Mouse (Mus musculus): ENCODE measurements around the gene Ubap1l. TPM values are rescaled to one million over a fixed set of nuclear protein-coding genes. Genes with fewer than 3 reads are reported as not detected.

Ubap1l gene
- 0.27 and 0.37 TPM in 2 replicates for polyA plus RNA-seq (2014; fragmentation: Nextera tagmentation; extraction: Ambion mirVana)

- WGBS = 89% methylated on average over 16 of the region's 16 CpGs
- DNase-seq (ENCODE audit: low spot score, missing footprints) = no peak
- peaks cover 19% of the 10 kb centered on the region for H3K36me3 ChIP-seq (ENCODE audit: control insufficient read depth, insufficient read depth, low read length)
Observed at GRCm38 (mm10) chr9:65360641-65361448, at the start of gene Ubap1l. Gene Ubap1l, plus strand, starts transcription at chr9:65361041.

GRCm38 (mm10) chr9:65312669-65313357 lies 48.0 kb upstream of the Ubap1l start:
- ATAC-seq (ENCODE audit: low FRiP score) (no peak), DNase-seq (ENCODE audit: low spot score, missing footprints) (no peak)
- no peak overlapping the region for H3K27ac ChIP-seq (ENCODE audit: low read depth, low read length)
- H3K4me3 ChIP-seq (ENCODE audit: low read depth, low read length) = no peak overlapping the region
- no peaks in the 10 kb centered on the region for H3K9me3 ChIP-seq (ENCODE audit: control insufficient read depth, low read length)
- H3K36me3 ChIP-seq (ENCODE audit: control insufficient read depth, insufficient read depth, low read length) = peaks cover 21% of the 10 kb centered on the region
- H3K9ac ChIP-seq (ENCODE audit: low read length) = no peak overlapping the region
- WGBS = 96% methylated on average over 4 of the region's 4 CpGs
- H3K4me2 ChIP-seq = no peak overlapping the region
- no peaks in the 10 kb centered on the region for H3K4me1 ChIP-seq (ENCODE audit: control insufficient read depth, insufficient read depth, low read length)
- H3K27me3 ChIP-seq (ENCODE audit: control insufficient read depth, insufficient read depth, low read length) = no peaks in the 10 kb centered on the region

More at GRCm38 (mm10) chr9:65360641-65361448, at the start of gene Ubap1l:
- Histone ChIP-seq H3K9me3 (ENCODE audit: control insufficient read depth, low read length) (no peaks in the 10 kb centered on the region), H3K27me3 (ENCODE audit: control insufficient read depth, insufficient read depth, low read length) (no peaks in the 10 kb centered on the region), H3K9ac (ENCODE audit: low read length) (no peak within 1 kb of the TSS), H3K4me3 (ENCODE audit: low read depth, low read length) (no peak within 1 kb of the TSS), H3K4me2 (no peak within 1 kb of the TSS), H3K4me1 (ENCODE audit: control insufficient read depth, insufficient read depth, low read length) (no peaks in the 10 kb centered on the region), H3K27ac (ENCODE audit: low read depth, low read length) (no peak within 1 kb of the TSS)
- ATAC-seq (ENCODE audit: low FRiP score) = no peak

- Histone ChIP-seq H3K4me1 (ENCODE audit: control insufficient read depth, insufficient read depth, low read length) (no peaks in the 10 kb centered on the region), H3K9ac (ENCODE audit: low read length) (no peak overlapping the region), H3K27me3 (ENCODE audit: control insufficient read depth, insufficient read depth, low read length) (no peaks in the 10 kb centered on the region), H3K4me3 (ENCODE audit: low read depth, low read length) (no peak overlapping the region), H3K9me3 (ENCODE audit: control insufficient read depth, low read length) (no peaks in the 10 kb centered on the region), H3K27ac (ENCODE audit: low read depth, low read length) (no peak overlapping the region), H3K36me3 (ENCODE audit: control insufficient read depth, insufficient read depth, low read length) (peaks cover 18% of the 10 kb centered on the region), H3K4me2 (no peak overlapping the region)
- ATAC-seq (ENCODE audit: low FRiP score) (no peak), DNase-seq (ENCODE audit: low spot score, missing footprints) (no peak)
- 100% methylated on average over 1 of the region's 1 CpGs for WGBS
Observed at GRCm38 (mm10) chr9:65313846-65314245, 47.0 kb upstream of the Ubap1l start.

- Histone ChIP-seq H3K4me3 (ENCODE audit: low read depth, low read length) (no peak overlapping the region), H3K36me3 (ENCODE audit: control insufficient read depth, insufficient read depth, low read length) (peaks cover 16% of the 10 kb centered on the region), H3K4me1 (ENCODE audit: control insufficient read depth, insufficient read depth, low read length) (no peaks in the 10 kb centered on the region), H3K27ac (ENCODE audit: low read depth, low read length) (no peak overlapping the region), H3K9me3 (ENCODE audit: control insufficient read depth, low read length) (no peaks in the 10 kb centered on the region), H3K4me2 (no peak overlapping the region), H3K27me3 (ENCODE audit: control insufficient read depth, insufficient read depth, low read length) (no peaks in the 10 kb centered on the region), H3K9ac (ENCODE audit: low read length) (no peak overlapping the region)
- DNase-seq (ENCODE audit: low spot score, missing footprints) (no peak), ATAC-seq (ENCODE audit: low FRiP score) (no peak)
- WGBS = 92% methylated on average over 11 of the region's 11 CpGs
Observed at GRCm38 (mm10) chr9:65322255-65322900, 38.5 kb upstream of the Ubap1l start.

- peaks cover 10% of the 10 kb centered on the region for H3K36me3 ChIP-seq (ENCODE audit: control insufficient read depth, insufficient read depth, low read length)
- H3K4me3 ChIP-seq (ENCODE audit: low read depth, low read length) = no peak overlapping the region
- no peaks in the 10 kb centered on the region for H3K27me3 ChIP-seq (ENCODE audit: control insufficient read depth, insufficient read depth, low read length)
- DNase-seq (ENCODE audit: low spot score, missing footprints) (no peak), ATAC-seq (ENCODE audit: low FRiP score) (no peak)
- H3K9ac ChIP-seq (ENCODE audit: low read length) = no peak overlapping the region
- no peak overlapping the region for H3K4me2 ChIP-seq
- no peaks in the 10 kb centered on the region for H3K9me3 ChIP-seq (ENCODE audit: control insufficient read depth, low read length)
- H3K27ac ChIP-seq (ENCODE audit: low read depth, low read length) = no peak overlapping the region
- no peaks in the 10 kb centered on the region for H3K4me1 ChIP-seq (ENCODE audit: control insufficient read depth, insufficient read depth, low read length)
Observed at GRCm38 (mm10) chr9:65325971-65326370, 34.9 kb upstream of the Ubap1l start.

GRCm38 (mm10) chr9:65327371-65327770 lies 33.5 kb upstream of the Ubap1l start:
- 95% methylated on average over 2 of the region's 2 CpGs for WGBS
- no peak overlapping the region for H3K27ac ChIP-seq (ENCODE audit: low read depth, low read length)
- H3K9me3 ChIP-seq (ENCODE audit: control insufficient read depth, low read length) = no peaks in the 10 kb centered on the region
- no peak overlapping the region for H3K4me2 ChIP-seq
- H3K4me1 ChIP-seq (ENCODE audit: control insufficient read depth, insufficient read depth, low read length) = no peaks in the 10 kb centered on the region
- H3K9ac ChIP-seq (ENCODE audit: low read length) = no peak overlapping the region
- peaks cover 10% of the 10 kb centered on the region for H3K36me3 ChIP-seq (ENCODE audit: control insufficient read depth, insufficient read depth, low read length)
- H3K4me3 ChIP-seq (ENCODE audit: low read depth, low read length) = no peak overlapping the region
- no peak for DNase-seq (ENCODE audit: low spot score, missing footprints)
- ATAC-seq (ENCODE audit: low FRiP score) = no peak
- H3K27me3 ChIP-seq (ENCODE audit: control insufficient read depth, insufficient read depth, low read length) = no peaks in the 10 kb centered on the region

- WGBS = 91% methylated on average over 5 of the region's 5 CpGs
- H3K4me3 ChIP-seq (ENCODE audit: low read depth, low read length) = no peak overlapping the region
- H3K4me1 ChIP-seq (ENCODE audit: control insufficient read depth, insufficient read depth, low read length) = no peaks in the 10 kb centered on the region
- no peak overlapping the region for H3K9ac ChIP-seq (ENCODE audit: low read length)
- no peak overlapping the region for H3K27ac ChIP-seq (ENCODE audit: low read depth, low read length)
- H3K4me2 ChIP-seq = no peak overlapping the region
- ATAC-seq (ENCODE audit: low FRiP score) (no peak), DNase-seq (ENCODE audit: low spot score, missing footprints) (no peak)
- no peaks in the 10 kb centered on the region for H3K36me3 ChIP-seq (ENCODE audit: control insufficient read depth, insufficient read depth, low read length)
- H3K27me3 ChIP-seq (ENCODE audit: control insufficient read depth, insufficient read depth, low read length) = no peaks in the 10 kb centered on the region
- no peaks in the 10 kb centered on the region for H3K9me3 ChIP-seq (ENCODE audit: control insufficient read depth, low read length)
Observed at GRCm38 (mm10) chr9:65333958-65334357, 26.9 kb upstream of the Ubap1l start.

- no peaks in the 10 kb centered on the region for H3K9me3 ChIP-seq (ENCODE audit: control insufficient read depth, low read length)
- DNase-seq (ENCODE audit: low spot score, missing footprints) = no peak
- H3K27me3 ChIP-seq (ENCODE audit: control insufficient read depth, insufficient read depth, low read length) = no peaks in the 10 kb centered on the region
- ATAC-seq (ENCODE audit: low FRiP score) = no peak
- no peak overlapping the region for H3K27ac ChIP-seq (ENCODE audit: low read depth, low read length)
- H3K4me1 ChIP-seq (ENCODE audit: control insufficient read depth, insufficient read depth, low read length) = no peaks in the 10 kb centered on the region
- no peak overlapping the region for H3K9ac ChIP-seq (ENCODE audit: low read length)
- H3K4me2 ChIP-seq = no peak overlapping the region
- WGBS = 82% methylated on average over 4 of the region's 4 CpGs
- H3K4me3 ChIP-seq (ENCODE audit: low read depth, low read length) = no peak overlapping the region
- H3K36me3 ChIP-seq (ENCODE audit: control insufficient read depth, insufficient read depth, low read length) = no peaks in the 10 kb centered on the region
Observed at GRCm38 (mm10) chr9:65339146-65339545, 21.7 kb upstream of the Ubap1l start.

- H3K27ac ChIP-seq (ENCODE audit: low read depth, low read length) = no peak overlapping the region
- WGBS = 88% methylated on average over 2 of the region's 2 CpGs
- H3K9ac ChIP-seq (ENCODE audit: low read length) = no peak overlapping the region
- no peaks in the 10 kb centered on the region for H3K4me1 ChIP-seq (ENCODE audit: control insufficient read depth, insufficient read depth, low read length)
- no peaks in the 10 kb centered on the region for H3K9me3 ChIP-seq (ENCODE audit: control insufficient read depth, low read length)
- DNase-seq (ENCODE audit: low spot score, missing footprints) (no peak), ATAC-seq (ENCODE audit: low FRiP score) (no peak)
- no peak overlapping the region for H3K4me3 ChIP-seq (ENCODE audit: low read depth, low read length)
- no peaks in the 10 kb centered on the region for H3K27me3 ChIP-seq (ENCODE audit: control insufficient read depth, insufficient read depth, low read length)
- no peaks in the 10 kb centered on the region for H3K36me3 ChIP-seq (ENCODE audit: control insufficient read depth, insufficient read depth, low read length)
- no peak overlapping the region for H3K4me2 ChIP-seq
Observed at GRCm38 (mm10) chr9:65340414-65340813, 20.4 kb upstream of the Ubap1l start.

All from midbrain, embryonic 11.5 days (tissue).